Mouse (Mus musculus): ENCODE data around the gene Ppat. TPM values are rescaled to one million over a fixed set of nuclear protein-coding genes. Genes with fewer than 3 reads are reported as not detected.
"Not testable (repeated sequence)": the region's sequence is repeated elsewhere in the genome, so short reads cannot be mapped to it uniquely, and the experiment has no call there.

Ppat gene
- total RNA-seq (2014; fragmentation: Nextera tagmentation): 45.5 and 46.1 TPM in 2 replicates
- total RNA-seq (2017): 73.6 and 87.8 TPM in 2 replicates

GRCm38 (mm10) chr5:76951106-76952027, at the start of gene Ppat, which contains the start of gene Paics:
Gene Ppat (minus strand): TSS chr5:76951578.
Gene Paics (plus strand): TSS chr5:76951307.
- peak; percentile 84 for ATAC-seq (replicated peaks; ENCODE audit: poor library complexity, severe bottlenecking)

DNA sequence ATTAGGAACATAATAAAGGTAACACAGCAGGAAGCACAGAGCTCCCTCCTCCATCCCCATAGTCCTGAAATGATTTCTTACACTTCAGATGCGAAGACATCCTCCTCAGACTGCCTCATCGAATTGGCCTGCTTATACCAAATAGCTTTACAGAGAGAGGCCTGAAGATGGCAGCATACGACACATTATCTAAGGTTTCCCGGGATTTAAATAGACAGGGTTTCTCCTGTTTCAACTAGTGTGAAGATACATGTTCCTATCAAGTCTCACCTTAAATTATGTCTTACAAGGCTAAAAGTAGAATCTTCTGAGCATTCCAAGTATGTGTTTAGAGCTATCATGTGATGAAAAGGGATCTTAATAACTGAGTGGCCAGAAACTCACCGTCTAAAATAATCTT, 47.0 kb upstream of the Ppat start:
- ATAC-seq (replicated peaks; ENCODE audit: poor library complexity, severe bottlenecking): no peak

DNA sequence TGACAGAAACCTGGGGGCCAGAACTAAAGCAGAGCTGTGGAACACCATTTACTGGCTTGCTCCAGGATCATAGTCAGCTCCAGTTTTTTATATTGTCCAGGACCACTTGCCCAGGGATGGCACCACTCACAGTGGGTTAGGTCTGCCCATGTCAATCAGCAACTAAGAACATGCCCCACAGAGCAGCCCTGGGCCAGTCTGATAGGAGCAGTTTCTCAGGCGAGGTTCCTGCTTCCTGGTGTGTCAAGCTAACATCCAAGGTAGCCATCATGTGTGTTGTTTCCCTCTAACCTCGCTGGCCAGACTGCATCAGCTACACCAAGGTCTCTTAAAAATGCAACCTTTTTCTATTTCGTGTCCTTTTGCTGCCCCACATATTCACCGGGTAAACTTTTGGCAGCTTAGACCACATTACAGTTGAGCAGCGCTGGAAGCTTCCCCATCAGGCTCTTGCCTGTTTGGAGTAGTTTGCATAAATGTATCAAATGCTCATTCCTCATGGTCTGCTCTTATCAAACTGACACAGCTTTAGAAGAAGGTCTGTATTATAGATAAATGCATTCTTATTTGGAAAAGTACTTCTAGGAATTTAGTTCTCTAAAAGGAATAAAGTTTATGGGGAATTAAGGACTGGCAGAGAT, 41.9 kb upstream of the Ppat start:
- ATAC-seq (replicated peaks; ENCODE audit: poor library complexity, severe bottlenecking): no peak

DNA sequence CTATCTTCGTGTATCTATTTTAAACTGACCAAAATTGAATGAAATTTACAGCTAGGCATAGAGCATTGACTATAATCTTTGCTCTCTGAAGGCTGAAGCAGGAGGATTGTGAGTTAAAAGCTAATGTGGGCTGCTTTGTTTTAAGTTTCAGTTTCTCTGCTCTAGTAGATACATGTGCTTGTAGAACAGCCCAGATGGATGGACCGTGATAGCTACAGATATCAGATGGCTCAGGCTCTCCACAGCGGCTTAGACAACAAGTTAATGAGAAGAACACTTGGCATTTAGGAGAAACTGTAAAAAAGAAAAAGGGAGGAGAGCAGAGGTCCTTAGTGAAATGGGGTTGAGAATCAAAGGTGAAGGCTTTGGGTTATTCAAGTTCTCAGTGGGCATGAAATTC, 39.4 kb upstream of the Ppat start:
- no peak for ATAC-seq (replicated peaks; ENCODE audit: poor library complexity, severe bottlenecking)

- no peak for ATAC-seq (replicated peaks; ENCODE audit: poor library complexity, severe bottlenecking)
These were observed 32.6 kb upstream of the Ppat start for GRCm38 (mm10) chr5:76984015-76984414.

DNA sequence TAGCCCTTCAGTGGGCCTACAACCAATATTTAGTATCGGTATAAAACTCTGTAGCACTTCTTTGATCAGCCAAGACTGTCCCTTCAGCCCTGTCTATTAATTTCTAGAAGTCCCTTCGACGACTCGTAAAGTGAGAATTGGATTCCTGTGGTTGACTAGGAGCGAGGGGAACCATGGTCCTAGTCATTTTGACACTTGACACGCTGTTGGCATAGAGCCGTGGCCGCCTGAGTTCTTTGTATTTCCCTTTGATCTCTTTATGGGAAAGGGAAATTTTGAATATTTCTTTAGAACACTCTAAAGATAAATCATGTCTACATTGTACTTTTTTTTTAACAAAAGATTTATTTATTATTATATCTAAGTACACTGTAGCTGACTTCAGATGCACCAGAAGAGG, 24.4 kb upstream of the Ppat start:
- no peak for ATAC-seq (replicated peaks; ENCODE audit: poor library complexity, severe bottlenecking)

DNA sequence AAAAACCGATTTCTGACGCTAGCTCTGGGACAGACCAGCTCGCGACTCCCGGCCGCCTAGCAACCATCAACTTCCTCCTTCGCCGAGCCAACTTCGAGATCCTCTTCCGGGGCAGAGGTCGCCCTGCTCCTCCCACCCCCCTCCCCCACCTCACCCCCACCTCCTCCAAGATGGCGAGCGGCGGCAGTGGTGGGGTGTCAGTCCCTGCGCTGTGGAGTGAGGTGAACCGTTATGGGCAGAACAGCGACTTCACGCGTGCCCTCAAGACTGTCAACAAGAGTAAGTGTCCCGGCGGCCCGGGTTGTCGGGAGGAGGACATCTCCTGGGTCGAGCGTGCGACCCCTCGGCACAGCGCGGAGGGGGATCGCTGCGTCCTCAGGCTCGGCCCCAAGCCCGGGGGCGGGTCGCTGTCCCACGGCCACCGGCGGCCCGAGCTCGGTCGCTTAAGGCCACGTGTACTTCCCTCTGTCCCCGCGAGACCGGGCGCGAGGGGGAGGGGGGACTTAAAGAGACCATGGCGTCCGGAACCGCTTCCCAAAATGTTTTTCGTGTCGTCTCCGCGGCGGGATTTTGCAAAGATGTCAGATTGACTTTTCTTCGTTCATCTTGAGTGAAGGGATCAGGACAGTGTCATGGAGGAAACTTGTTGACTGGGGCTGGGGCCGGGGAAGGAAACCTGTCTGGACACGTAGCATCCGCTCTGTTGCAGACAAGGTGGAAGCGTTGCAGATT, 23.3 kb upstream of the Ppat start, which contains the start of gene Srp72:
TSS of gene Srp72 (plus strand) at position 130 of the 732 bp plus-strand sequence.
- peak; percentile 89 for ATAC-seq (replicated peaks; ENCODE audit: poor library complexity, severe bottlenecking)

DNA sequence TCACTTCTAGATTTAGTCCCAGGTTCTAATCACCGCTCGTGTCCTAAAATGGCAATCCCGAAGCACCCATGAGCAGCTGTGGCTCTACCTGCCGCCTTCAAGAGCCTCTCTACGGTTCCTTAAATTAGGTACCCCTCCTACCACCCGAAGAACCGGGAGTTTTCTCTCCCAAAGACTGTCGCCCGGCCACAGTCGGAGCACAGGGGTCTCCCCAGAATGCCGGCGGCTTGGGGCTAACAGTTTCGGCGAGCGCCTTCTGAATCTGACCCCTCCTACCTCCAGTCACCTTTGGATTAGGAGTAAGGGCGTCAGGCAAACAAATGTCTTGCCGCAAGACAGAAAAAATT, 22.8 kb upstream of the Ppat start:
- ATAC-seq (replicated peaks; ENCODE audit: poor library complexity, severe bottlenecking): no peak; the same call in 1 of the 2 replicates

DNA sequence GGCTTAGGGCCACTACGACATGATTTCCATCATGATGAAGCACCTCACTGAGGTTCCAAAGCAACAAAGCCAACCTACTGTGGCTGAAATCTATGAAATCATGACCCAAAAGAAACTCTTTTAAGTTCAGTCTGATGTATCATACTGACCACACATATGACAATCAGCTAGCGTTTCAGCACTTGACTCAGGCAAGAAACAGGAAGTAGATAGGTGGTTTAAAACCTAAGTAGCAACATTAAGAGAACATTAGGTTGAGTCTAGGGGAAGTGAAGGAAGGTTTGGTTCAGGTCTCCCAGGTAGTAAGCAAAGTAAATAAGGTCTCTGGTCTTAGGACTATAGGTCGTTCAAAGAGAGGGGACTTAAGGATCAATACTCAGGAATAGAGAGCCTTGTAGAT, 22.1 kb upstream of the Ppat start:
- ATAC-seq (replicated peaks; ENCODE audit: poor library complexity, severe bottlenecking): peak; percentile 63

DNA sequence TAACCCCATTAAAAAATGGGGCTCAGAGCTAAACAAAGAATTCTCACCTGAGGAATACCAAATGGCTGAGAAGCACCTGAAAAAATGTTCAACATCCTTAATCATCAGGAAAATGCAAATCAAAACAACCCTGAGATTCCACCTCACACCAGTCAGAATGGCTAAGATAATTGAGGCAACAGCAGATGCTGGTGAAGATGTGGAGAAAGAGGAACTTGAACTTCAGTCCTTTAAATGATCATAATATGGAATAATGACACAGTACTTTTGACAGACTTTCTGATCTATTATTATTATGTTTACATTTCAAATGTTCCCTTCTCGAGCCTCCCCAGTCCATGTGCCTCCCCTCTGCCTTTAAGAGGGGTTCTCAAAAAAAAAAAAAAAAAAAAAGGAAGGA, 19.7 kb upstream of the Ppat start:
- ATAC-seq (replicated peaks; ENCODE audit: poor library complexity, severe bottlenecking): not testable (repeated sequence)

- no peak for ATAC-seq (replicated peaks; ENCODE audit: poor library complexity, severe bottlenecking)
These were observed 17.9 kb upstream of the Ppat start for GRCm38 (mm10) chr5:76969250-76969649.

DNA sequence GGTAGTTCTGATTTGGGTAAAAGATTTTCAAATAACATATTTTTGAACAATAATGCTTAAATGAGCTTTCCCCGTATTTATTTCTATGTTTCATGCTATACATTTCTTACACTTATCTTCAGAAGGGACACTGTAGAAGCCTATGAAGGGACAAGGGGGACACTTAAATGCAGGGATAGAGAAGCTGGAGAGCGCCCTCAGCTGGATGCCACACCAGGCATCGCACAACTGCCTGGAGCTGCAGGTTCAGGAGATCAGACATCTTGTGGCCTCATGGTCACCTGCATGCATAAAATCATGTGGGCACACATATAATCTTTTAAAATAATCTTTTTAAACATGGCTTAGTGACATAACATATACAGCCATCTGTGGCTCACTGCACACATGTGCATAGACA, 13.3 kb upstream of the Ppat start:
- ATAC-seq (replicated peaks; ENCODE audit: poor library complexity, severe bottlenecking): no peak

GRCm38 (mm10) chr5:76962545-76962944, 11.2 kb upstream of the Ppat start:
- no peak for ATAC-seq (replicated peaks; ENCODE audit: poor library complexity, severe bottlenecking)

- no peak for ATAC-seq (replicated peaks; ENCODE audit: poor library complexity, severe bottlenecking)
These were observed 8.2 kb upstream of the Ppat start for GRCm38 (mm10) chr5:76959587-76959986.

DNA sequence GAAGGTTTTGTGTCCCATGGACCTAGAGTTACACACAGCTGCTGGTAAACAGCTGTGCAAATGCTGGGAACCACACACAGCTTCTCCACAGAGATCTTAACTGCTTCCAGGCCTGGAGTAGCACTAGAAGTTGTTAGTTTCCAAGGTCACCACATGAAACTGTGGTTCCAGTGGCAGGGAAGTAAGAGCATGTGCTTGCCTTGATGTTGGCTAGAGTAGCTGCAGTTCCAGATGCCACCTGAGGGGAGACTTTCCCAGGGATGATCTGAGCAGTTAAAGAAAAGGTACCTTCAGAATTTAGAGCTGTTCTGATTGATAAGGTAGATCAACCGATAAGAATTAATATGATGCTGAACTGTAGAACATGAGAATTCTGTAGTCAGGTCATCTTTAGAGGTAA, 6.6 kb upstream of the Ppat start:
- ATAC-seq (replicated peaks; ENCODE audit: poor library complexity, severe bottlenecking): peak; percentile 37; the same call in 1 of the 2 replicates

DNA sequence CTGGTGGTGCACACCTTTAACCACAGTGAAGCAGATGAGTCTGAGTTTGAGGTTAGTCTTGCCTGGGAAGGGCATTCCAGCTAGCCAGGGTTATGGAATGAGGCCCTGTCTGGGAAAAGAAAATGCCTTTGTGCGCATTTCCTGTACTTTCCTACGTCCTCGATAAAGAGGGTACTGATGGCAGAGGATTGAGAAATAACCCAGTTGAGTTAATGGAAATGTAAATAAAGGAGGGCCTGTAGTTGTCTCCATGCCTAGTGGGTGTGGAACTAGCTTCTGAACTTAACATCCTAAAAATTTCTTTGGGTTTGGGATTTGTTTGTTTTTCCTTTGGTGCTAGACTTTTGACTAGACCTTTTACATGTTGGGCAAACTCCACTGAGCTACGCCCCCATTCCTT, 4.1 kb upstream of the Ppat start:
- ATAC-seq (replicated peaks; ENCODE audit: poor library complexity, severe bottlenecking): no peak

DNA sequence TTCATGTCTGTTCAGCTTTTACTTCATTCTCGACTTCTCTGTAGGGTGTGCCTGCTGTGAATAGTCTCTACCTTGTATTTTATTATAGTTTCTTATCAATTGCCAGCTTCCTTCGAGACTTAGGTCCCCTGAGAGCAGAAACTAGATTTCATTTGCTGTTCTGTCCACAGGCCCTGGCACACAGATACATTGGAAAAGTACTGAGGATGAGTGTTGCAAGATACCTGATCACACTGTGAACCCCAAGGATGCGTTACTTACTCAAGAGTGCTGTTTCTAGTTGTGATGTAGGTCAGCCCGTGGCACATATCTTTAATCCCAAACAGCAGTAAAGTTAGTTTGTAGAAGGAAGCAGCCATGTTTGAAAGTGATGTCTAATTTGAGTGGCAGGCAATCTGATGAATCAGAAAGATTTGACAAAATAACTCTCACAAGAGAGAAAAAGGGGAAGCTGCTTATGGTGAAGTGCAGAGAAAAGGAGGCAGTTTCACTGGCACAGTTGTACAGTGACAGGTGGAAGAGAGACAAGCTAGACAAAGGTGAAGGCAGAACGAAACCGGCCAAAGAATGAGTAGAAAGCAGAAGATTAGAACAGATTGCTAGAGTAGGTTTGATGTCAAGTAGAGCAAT, 3.0 kb upstream of the Ppat start:
- ATAC-seq (replicated peaks; ENCODE audit: poor library complexity, severe bottlenecking): peak; percentile 11; the same call in 1 of the 2 replicates

DNA sequence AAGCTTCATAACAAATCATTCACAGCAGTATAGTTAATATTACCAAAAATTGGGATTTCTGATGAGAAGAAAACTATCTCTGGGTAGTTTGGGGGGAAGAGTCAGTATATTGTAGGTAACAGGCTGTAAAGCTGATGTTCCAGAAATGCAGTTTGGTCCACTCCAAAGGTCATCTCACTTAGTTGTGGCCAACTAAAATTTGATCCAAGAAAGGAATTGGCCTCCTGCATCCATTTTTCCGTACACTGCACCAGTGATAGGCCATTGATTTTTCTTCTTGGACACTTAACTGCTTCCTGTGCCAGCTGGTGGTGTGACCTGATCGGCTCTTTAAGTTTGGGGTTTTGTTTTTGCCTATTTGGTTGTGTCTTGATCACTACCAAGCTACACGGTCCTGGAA, 2.4 kb upstream of the Ppat start:
- no peak for ATAC-seq (replicated peaks; ENCODE audit: poor library complexity, severe bottlenecking)

- ATAC-seq (replicated peaks; ENCODE audit: poor library complexity, severe bottlenecking): no peak
These were observed 998 bp upstream of the Ppat start for GRCm38 (mm10) chr5:76952112-76953040.

Measured in granulocyte monocyte progenitor cell, adult 5-6 weeks (primary cell).